Mouse (Mus musculus): Measurements from ENCODE around the gene Eid3. TPM values are rescaled to one million over a fixed set of nuclear protein-coding genes. Genes with fewer than 3 reads are reported as not detected.
A peak's percentile ranks its signal among the peaks of the same experiment; 100 is the strongest.

Eid3 gene
- polyA plus RNA-seq, 1 experiment from 2014 or later: 0.13 TPM

GRCm38 (mm10) chr10:82858691-82859532 is 7.5 kb upstream of the Eid3 start:
- ATAC-seq (ENCODE audit: low read depth): peak; percentile 89
- peaks cover 30% of the 10 kb centered on the region for H3K4me1 ChIP-seq (ENCODE audit: control insufficient read depth, low read depth, low read length)
- H3K36me3 ChIP-seq (ENCODE audit: control insufficient read depth, insufficient read depth): peaks cover 3% of the 10 kb centered on the region
- H3K27ac ChIP-seq (ENCODE audit: low read length): peak overlapping the region; percentile 90
- H3K4me2 ChIP-seq (ENCODE audit: low read depth, low read length): peak overlapping the region; percentile 85
- no peaks in the 10 kb centered on the region for H3K27me3 ChIP-seq (ENCODE audit: control insufficient read depth, insufficient read depth, low read depth, low read length)
- under 1% methylated on average over 49 of the region's 49 CpGs for WGBS (ENCODE audit: insufficient replicate concordance)
- H3K4me3 ChIP-seq (ENCODE audit: low read depth, low read length): peak overlapping the region; percentile 78
- no peaks in the 10 kb centered on the region for H3K9me3 ChIP-seq (replicated peaks; ENCODE audit: control insufficient read depth, low read length)
- H3K9ac ChIP-seq (ENCODE audit: low read depth, low read length): peak overlapping the region; percentile 84

GRCm38 (mm10) chr10:82859533-82859915 is 6.9 kb upstream of the Eid3 start:
- Histone ChIP-seq H3K4me1 (ENCODE audit: control insufficient read depth, low read depth, low read length) (peaks cover 30% of the 10 kb centered on the region), H3K4me2 (ENCODE audit: low read depth, low read length) (peak overlapping the region; percentile 85), H3K27ac (ENCODE audit: low read length) (peak overlapping the region; percentile 90), H3K27me3 (ENCODE audit: control insufficient read depth, insufficient read depth, low read depth, low read length) (no peaks in the 10 kb centered on the region), H3K4me3 (ENCODE audit: low read depth, low read length) (peak overlapping the region; percentile 78), H3K36me3 (ENCODE audit: control insufficient read depth, insufficient read depth) (peaks cover 9% of the 10 kb centered on the region), H3K9ac (ENCODE audit: low read depth, low read length) (peak overlapping the region; percentile 84), H3K9me3 (replicated peaks; ENCODE audit: control insufficient read depth, low read length) (no peaks in the 10 kb centered on the region)
- under 1% methylated on average over 8 of the region's 8 CpGs for WGBS (ENCODE audit: insufficient replicate concordance)
- peak; percentile 65 for ATAC-seq (ENCODE audit: low read depth)

GRCm38 (mm10) chr10:82860181-82860928 is 6.1 kb upstream of the Eid3 start:
- under 1% methylated on average over 49 of the region's 50 CpGs for WGBS (ENCODE audit: insufficient replicate concordance)
- peaks cover 11% of the 10 kb centered on the region for H3K36me3 ChIP-seq (ENCODE audit: control insufficient read depth, insufficient read depth)
- peak overlapping the region; percentile 85 for H3K4me2 ChIP-seq (ENCODE audit: low read depth, low read length)
- peaks cover 30% of the 10 kb centered on the region for H3K4me1 ChIP-seq (ENCODE audit: control insufficient read depth, low read depth, low read length)
- ATAC-seq (ENCODE audit: low read depth): peak; percentile 65
- H3K4me3 ChIP-seq (ENCODE audit: low read depth, low read length): peak overlapping the region; percentile 78
- H3K27me3 ChIP-seq (ENCODE audit: control insufficient read depth, insufficient read depth, low read depth, low read length): no peaks in the 10 kb centered on the region
- H3K9ac ChIP-seq (ENCODE audit: low read depth, low read length): peak overlapping the region; percentile 84
- no peaks in the 10 kb centered on the region for H3K9me3 ChIP-seq (replicated peaks; ENCODE audit: control insufficient read depth, low read length)
- H3K27ac ChIP-seq (ENCODE audit: low read length): peak overlapping the region; percentile 90

GRCm38 (mm10) chr10:82860929-82861315 is 5.5 kb upstream of the Eid3 start:
- ATAC-seq (ENCODE audit: low read depth): no peak
- Histone ChIP-seq H3K9ac (ENCODE audit: low read depth, low read length) (peak overlapping the region; percentile 84), H3K27me3 (ENCODE audit: control insufficient read depth, insufficient read depth, low read depth, low read length) (no peaks in the 10 kb centered on the region), H3K9me3 (replicated peaks; ENCODE audit: control insufficient read depth, low read length) (no peaks in the 10 kb centered on the region), H3K4me1 (ENCODE audit: control insufficient read depth, low read depth, low read length) (peaks cover 30% of the 10 kb centered on the region), H3K27ac (ENCODE audit: low read length) (peak overlapping the region; percentile 90), H3K4me3 (ENCODE audit: low read depth, low read length) (peak overlapping the region; percentile 78), H3K36me3 (ENCODE audit: control insufficient read depth, insufficient read depth) (peaks cover 11% of the 10 kb centered on the region), H3K4me2 (ENCODE audit: low read depth, low read length) (peak overlapping the region; percentile 85)
- 9% methylated on average over 8 of the region's 8 CpGs for WGBS (ENCODE audit: insufficient replicate concordance)

GRCm38 (mm10) chr10:82863106-82863680 is 3.2 kb upstream of the Eid3 start:
- no peak for ATAC-seq (ENCODE audit: low read depth)
- WGBS (ENCODE audit: insufficient replicate concordance): 60% methylated on average over 5 of the region's 5 CpGs
- Histone ChIP-seq H3K9ac (ENCODE audit: low read depth, low read length) (no peak overlapping the region), H3K27ac (ENCODE audit: low read length) (no peak overlapping the region), H3K4me3 (ENCODE audit: low read depth, low read length) (no peak overlapping the region), H3K9me3 (replicated peaks; ENCODE audit: control insufficient read depth, low read length) (no peaks in the 10 kb centered on the region), H3K4me2 (ENCODE audit: low read depth, low read length) (no peak overlapping the region), H3K27me3 (ENCODE audit: control insufficient read depth, insufficient read depth, low read depth, low read length) (no peaks in the 10 kb centered on the region), H3K36me3 (ENCODE audit: control insufficient read depth, insufficient read depth) (peaks cover 18% of the 10 kb centered on the region), H3K4me1 (ENCODE audit: control insufficient read depth, low read depth, low read length) (peaks cover 34% of the 10 kb centered on the region)

- Histone ChIP-seq H3K9me3 (replicated peaks; ENCODE audit: control insufficient read depth, low read length) (no peaks in the 10 kb centered on the region), H3K27me3 (ENCODE audit: control insufficient read depth, insufficient read depth, low read depth, low read length) (no peaks in the 10 kb centered on the region), H3K4me3 (ENCODE audit: low read depth, low read length) (no peak overlapping the region), H3K4me2 (ENCODE audit: low read depth, low read length) (no peak overlapping the region), H3K4me1 (ENCODE audit: control insufficient read depth, low read depth, low read length) (peaks cover 29% of the 10 kb centered on the region), H3K27ac (ENCODE audit: low read length) (no peak overlapping the region), H3K36me3 (ENCODE audit: control insufficient read depth, insufficient read depth) (peaks cover 18% of the 10 kb centered on the region), H3K9ac (ENCODE audit: low read depth, low read length) (no peak overlapping the region)
- no peak for ATAC-seq (ENCODE audit: low read depth)
- 58% methylated on average over 7 of the region's 7 CpGs for WGBS (ENCODE audit: insufficient replicate concordance)
Observed at GRCm38 (mm10) chr10:82863827-82864226, 2.6 kb upstream of the Eid3 start.

- Histone ChIP-seq H3K27ac (ENCODE audit: low read length) (no peak overlapping the region), H3K9ac (ENCODE audit: low read depth, low read length) (no peak overlapping the region), H3K36me3 (ENCODE audit: control insufficient read depth, insufficient read depth) (peaks cover 18% of the 10 kb centered on the region), H3K9me3 (replicated peaks; ENCODE audit: control insufficient read depth, low read length) (no peaks in the 10 kb centered on the region), H3K4me3 (ENCODE audit: low read depth, low read length) (no peak overlapping the region), H3K4me1 (ENCODE audit: control insufficient read depth, low read depth, low read length) (peaks cover 19% of the 10 kb centered on the region), H3K4me2 (ENCODE audit: low read depth, low read length) (no peak overlapping the region), H3K27me3 (ENCODE audit: control insufficient read depth, insufficient read depth, low read depth, low read length) (no peaks in the 10 kb centered on the region)
- ATAC-seq (ENCODE audit: low read depth): peak; percentile 10; the same call in 1 of the 2 replicates
- WGBS (ENCODE audit: insufficient replicate concordance): 85% methylated on average over 18 of the region's 18 CpGs
Observed at GRCm38 (mm10) chr10:82866832-82867231, 406 bp downstream of the Eid3 start.

GRCm38 (mm10) chr10:82868418-82869086 is 2.1 kb downstream of the Eid3 start:
- Histone ChIP-seq H3K27me3 (ENCODE audit: control insufficient read depth, insufficient read depth, low read depth, low read length) (no peaks in the 10 kb centered on the region), H3K4me2 (ENCODE audit: low read depth, low read length) (no peak overlapping the region), H3K27ac (ENCODE audit: low read length) (peak overlapping the region; percentile 60), H3K9me3 (replicated peaks; ENCODE audit: control insufficient read depth, low read length) (no peaks in the 10 kb centered on the region), H3K9ac (ENCODE audit: low read depth, low read length) (no peak overlapping the region), H3K4me3 (ENCODE audit: low read depth, low read length) (no peak overlapping the region), H3K36me3 (ENCODE audit: control insufficient read depth, insufficient read depth) (peaks cover 18% of the 10 kb centered on the region), H3K4me1 (ENCODE audit: control insufficient read depth, low read depth, low read length) (peaks cover 11% of the 10 kb centered on the region)
- ATAC-seq (ENCODE audit: low read depth): peak; percentile 47; the same call in 1 of the 2 replicates
- WGBS (ENCODE audit: insufficient replicate concordance): 49% methylated on average over 6 of the region's 6 CpGs

All from liver, embryonic 16.5 days (tissue).